Mouse (Mus musculus): ENCODE measurements at regions not wholly inside any gene's neighbourhood (a gene's known extent, or its start where the extent isn't known, plus 50 kb on each side); places are given as distances from the start of the nearest gene placed in this dataset.

- H3K27me3 ChIP-seq (ENCODE audit: control insufficient read depth, insufficient read depth, low read length) = no peaks in the 10 kb centered on the region
- TF ChIP-seq CTCF (IDR thresholded peaks at IDR 0.05; ENCODE audit: extremely low read depth, insufficient read length, insufficient replicate concordance, low read depth, low read length) = no peak
- no peaks in the 10 kb centered on the region for H3K4me1 ChIP-seq (ENCODE audit: control insufficient read depth, insufficient read depth, insufficient read length, low read length)
- H3K36me3 ChIP-seq (ENCODE audit: control insufficient read depth, insufficient read depth, low read length) = no peaks in the 10 kb centered on the region
- H3K27ac ChIP-seq (ENCODE audit: insufficient read depth, low read depth, low read length) = no peak overlapping the region
- 49% methylated on average over 2 of the region's 2 CpGs for WGBS
- no peak overlapping the region for H3K4me3 ChIP-seq (ENCODE audit: low read depth, low read length)
These were observed 1248.6 kb downstream of the Mat2b start for GRCm38 (mm10) chr11:39446374-39446773.

GRCm38 (mm10) chr11:39411691-39412090 lies 1283.3 kb downstream of the Mat2b start:
- no peaks in the 10 kb centered on the region for H3K4me1 ChIP-seq (ENCODE audit: control insufficient read depth, insufficient read depth, insufficient read length, low read length)
- WGBS = 85% methylated on average over 2 of the region's 2 CpGs
- no peak for TF ChIP-seq CTCF (IDR thresholded peaks at IDR 0.05; ENCODE audit: extremely low read depth, insufficient read length, insufficient replicate concordance, low read depth, low read length)
- no peak for TF ChIP-seq POLR2A (IDR thresholded peaks at IDR 0.05; ENCODE audit: low read depth, low read length)

GRCm38 (mm10) chr11:39411182-39411581 lies 1283.8 kb downstream of the Mat2b start:
- Histone ChIP-seq H3K36me3 (ENCODE audit: control insufficient read depth, insufficient read depth, low read length) (no peaks in the 10 kb centered on the region), H3K27me3 (ENCODE audit: control insufficient read depth, insufficient read depth, low read length) (no peaks in the 10 kb centered on the region), H3K4me1 (ENCODE audit: control insufficient read depth, insufficient read depth, insufficient read length, low read length) (no peaks in the 10 kb centered on the region), H3K4me3 (ENCODE audit: low read depth, low read length) (no peak overlapping the region), H3K27ac (ENCODE audit: insufficient read depth, low read depth, low read length) (no peak overlapping the region)
- TF ChIP-seq CTCF (IDR thresholded peaks at IDR 0.05; ENCODE audit: extremely low read depth, insufficient read length, insufficient replicate concordance, low read depth, low read length) = no peak
- TF ChIP-seq POLR2A (IDR thresholded peaks at IDR 0.05; ENCODE audit: low read depth, low read length) = no peak
- 84% methylated on average over 2 of the region's 2 CpGs for WGBS

More at GRCm38 (mm10) chr11:39411691-39412090, 1283.3 kb downstream of the Mat2b start:
- Histone ChIP-seq H3K27ac (ENCODE audit: insufficient read depth, low read depth, low read length) (no peak overlapping the region), H3K4me3 (ENCODE audit: low read depth, low read length) (no peak overlapping the region), H3K36me3 (ENCODE audit: control insufficient read depth, insufficient read depth, low read length) (no peaks in the 10 kb centered on the region), H3K27me3 (ENCODE audit: control insufficient read depth, insufficient read depth, low read length) (no peaks in the 10 kb centered on the region)

- Histone ChIP-seq H3K36me3 (ENCODE audit: control insufficient read depth, insufficient read depth, low read length) (no peaks in the 10 kb centered on the region), H3K27ac (ENCODE audit: insufficient read depth, low read depth, low read length) (no peak overlapping the region), H3K4me1 (ENCODE audit: control insufficient read depth, insufficient read depth, insufficient read length, low read length) (no peaks in the 10 kb centered on the region), H3K4me3 (ENCODE audit: low read depth, low read length) (no peak overlapping the region), H3K27me3 (ENCODE audit: control insufficient read depth, insufficient read depth, low read length) (no peaks in the 10 kb centered on the region)
- TF ChIP-seq POLR2A (IDR thresholded peaks at IDR 0.05; ENCODE audit: low read depth, low read length) (no peak), CTCF (IDR thresholded peaks at IDR 0.05; ENCODE audit: extremely low read depth, insufficient read length, insufficient replicate concordance, low read depth, low read length) (no peak)
These were observed 1330.2 kb downstream of the Mat2b start for GRCm38 (mm10) chr11:39364827-39365226.

- 26% methylated on average over 1 of the region's 1 CpGs for WGBS
- Histone ChIP-seq H3K4me3 (ENCODE audit: low read depth, low read length) (no peak overlapping the region), H3K36me3 (ENCODE audit: control insufficient read depth, insufficient read depth, low read length) (no peaks in the 10 kb centered on the region), H3K27me3 (ENCODE audit: control insufficient read depth, insufficient read depth, low read length) (no peaks in the 10 kb centered on the region), H3K4me1 (ENCODE audit: control insufficient read depth, insufficient read depth, insufficient read length, low read length) (no peaks in the 10 kb centered on the region), H3K27ac (ENCODE audit: insufficient read depth, low read depth, low read length) (no peak overlapping the region)
- TF ChIP-seq POLR2A (IDR thresholded peaks at IDR 0.05; ENCODE audit: low read depth, low read length) (no peak), CTCF (IDR thresholded peaks at IDR 0.05; ENCODE audit: extremely low read depth, insufficient read length, insufficient replicate concordance, low read depth, low read length) (no peak)
These were observed 1344.4 kb downstream of the Mat2b start for GRCm38 (mm10) chr11:39350616-39351015.

All from small intestine, adult 2 months (tissue).